In genomic region chr19:55750048-55750447, GRCm38 (mm10) we compare ENCODE assay signal across 14 mouse cellular contexts. TPM values are rescaled to one million over a fixed set of nuclear protein-coding genes. Genes with fewer than 3 reads are reported as not detected.
DNase-seq lines count a peak whose midpoint lies in the region; ATAC-seq lines count a peak whose summit lies in the region.
"Had no signal": no experiment of that assay in that cellular context is flagged by ENCODE, and none has a peak within 500 bp of the region (broad histone marks: within the 10 kb centered on the region; RNA-seq: fewer than 3 reads in every experiment).

No protein-coding gene starts in this region.

- H3K4me1 ChIP-seq in hindbrain, embryonic 11.5 days (replicated peaks; ENCODE audit: control insufficient read depth, insufficient read depth, low read length) = peaks cover 18% of the 10 kb centered on the region
- H3K4me1 ChIP-seq in hindbrain, embryonic 10.5 days (replicated peaks) = peaks cover 91% of the 10 kb centered on the region
- peaks cover 91% of the 10 kb centered on the region for H3K4me1 ChIP-seq in embryonic facial prominence, embryonic 13.5 days
- H3K4me1 ChIP-seq in hindbrain, embryonic 15.5 days (replicated peaks) = peaks cover 44% of the 10 kb centered on the region
- H3K4me1 ChIP-seq in midbrain, embryonic 16.5 days (ENCODE audit: control insufficient read depth, insufficient read depth, low read length) = peaks cover 43% of the 10 kb centered on the region

- no peak overlapping the region for H3K9ac ChIP-seq in hindbrain, embryonic 11.5 days (ENCODE audit: low read depth, low read length)
- H3K9ac ChIP-seq in embryonic facial prominence, embryonic 13.5 days = no peak overlapping the region
- no peak overlapping the region for H3K9ac ChIP-seq in hindbrain, embryonic 15.5 days
- peak overlapping the region; percentile 62 for H3K9ac ChIP-seq in midbrain, embryonic 16.5 days (ENCODE audit: low read depth, low read length)
- H3K9ac ChIP-seq: liver, embryonic 12.5 days had no signal

- no peak for ATAC-seq in hindbrain, embryonic 11.5 days (ENCODE audit: low FRiP score)
- ATAC-seq in embryonic facial prominence, embryonic 13.5 days (ENCODE audit: insufficient number of reproducible peaks, insufficient read depth, low FRiP score, low TSS enrichment, low read depth) = no peak
- 0 out of 2 replicates have a peak, but pooled peaks have one; percentile 34 for ATAC-seq in hindbrain, embryonic 15.5 days (ENCODE audit: low FRiP score, low read depth)
- no peak for ATAC-seq in midbrain, embryonic 16.5 days
- ATAC-seq in megakaryocyte-erythroid progenitor cell, adult 5-6 weeks (replicated peaks; ENCODE audit: low FRiP score, low TSS enrichment, poor library complexity, severe bottlenecking) = no peak
- ATAC-seq: liver, embryonic 12.5 days had no signal

- H3K27me3 ChIP-seq in hindbrain, embryonic 11.5 days (ENCODE audit: control insufficient read depth, insufficient read depth, low read length) = no peaks in the 10 kb centered on the region
- no peaks in the 10 kb centered on the region for H3K27me3 ChIP-seq in hindbrain, embryonic 10.5 days (ENCODE audit: insufficient read depth, poor library complexity, severe bottlenecking)
- no peaks in the 10 kb centered on the region for H3K27me3 ChIP-seq in embryonic facial prominence, embryonic 13.5 days
- peaks cover 37% of the 10 kb centered on the region for H3K27me3 ChIP-seq in hindbrain, embryonic 15.5 days
- no peaks in the 10 kb centered on the region for H3K27me3 ChIP-seq in midbrain, embryonic 16.5 days (ENCODE audit: control insufficient read depth, insufficient read depth, low read depth, low read length)

- H3K4me2 ChIP-seq in hindbrain, embryonic 11.5 days (replicated peaks; ENCODE audit: low read depth, low read length) = no peak overlapping the region; the same call in 1 of the 2 replicates
- peak overlapping the region; percentile 91 for H3K4me2 ChIP-seq in embryonic facial prominence, embryonic 13.5 days
- H3K4me2 ChIP-seq in hindbrain, embryonic 15.5 days = peak overlapping the region; percentile 18; the same call in 1 of the 2 replicates
- peak overlapping the region; percentile 59 for H3K4me2 ChIP-seq in midbrain, embryonic 16.5 days (ENCODE audit: low read length)

- DNase-seq in hindbrain, embryonic 11.5 days (ENCODE audit: low spot score) = peak; percentile 35
- no peak for DNase-seq in hindbrain, embryonic 10.5 days (ENCODE audit: low spot score)
- no peak for DNase-seq in spleen, postnatal 4 days (ENCODE audit: low spot score in 2 of 2)
- no peak for DNase-seq in right cerebral cortex, postnatal 4 days
- DNase-seq: adrenal gland, postnatal 10 days; cerebellum, adult 2 months; gastrocnemius, adult 2 months; kidney, postnatal 4 days; lung, postnatal 4 days had no signal

- no peak overlapping the region for H3K27ac ChIP-seq in hindbrain, embryonic 11.5 days (ENCODE audit: low read depth, low read length)
- H3K27ac ChIP-seq in hindbrain, embryonic 10.5 days = no peak overlapping the region
- peak overlapping the region; percentile 73; the same call in 1 of the 2 replicates for H3K27ac ChIP-seq in embryonic facial prominence, embryonic 13.5 days
- no peak overlapping the region for H3K27ac ChIP-seq in hindbrain, embryonic 15.5 days (replicated peaks)
- peak overlapping the region; percentile 84 for H3K27ac ChIP-seq in midbrain, embryonic 16.5 days (ENCODE audit: low read length)
- H3K27ac ChIP-seq: gastrocnemius, adult 2 months; liver, embryonic 12.5 days had no signal

- H3K9me3 ChIP-seq in hindbrain, embryonic 11.5 days (ENCODE audit: control insufficient read depth, low read length) = no peaks in the 10 kb centered on the region
- H3K9me3 ChIP-seq in hindbrain, embryonic 10.5 days = no peaks in the 10 kb centered on the region
- H3K9me3 ChIP-seq in embryonic facial prominence, embryonic 13.5 days = no peaks in the 10 kb centered on the region
- no peaks in the 10 kb centered on the region for H3K9me3 ChIP-seq in hindbrain, embryonic 15.5 days
- no peaks in the 10 kb centered on the region for H3K9me3 ChIP-seq in midbrain, embryonic 16.5 days (replicated peaks; ENCODE audit: control insufficient read depth, low read length, poor library complexity, severe bottlenecking)
- H3K9me3 ChIP-seq: liver, embryonic 12.5 days had no signal

- no peak overlapping the region for H3K4me3 ChIP-seq in hindbrain, embryonic 11.5 days (ENCODE audit: low read depth, low read length)
- H3K4me3 ChIP-seq in hindbrain, embryonic 10.5 days = no peak overlapping the region
- peak overlapping the region; percentile 28 for H3K4me3 ChIP-seq in embryonic facial prominence, embryonic 13.5 days
- no peak overlapping the region for H3K4me3 ChIP-seq in hindbrain, embryonic 15.5 days
- H3K4me3 ChIP-seq in midbrain, embryonic 16.5 days (ENCODE audit: low read depth, low read length) = peak overlapping the region; percentile 16; the same call in 1 of the 2 replicates
- H3K4me3 ChIP-seq: liver, embryonic 12.5 days had no signal

- H3K36me3 ChIP-seq in hindbrain, embryonic 11.5 days (ENCODE audit: control insufficient read depth, insufficient read depth, low read length) = no peaks in the 10 kb centered on the region
- H3K36me3 ChIP-seq in hindbrain, embryonic 10.5 days = peaks cover 6% of the 10 kb centered on the region; the same call in 1 of the 2 replicates
- H3K36me3 ChIP-seq in embryonic facial prominence, embryonic 13.5 days = no peaks in the 10 kb centered on the region
- no peaks in the 10 kb centered on the region for H3K36me3 ChIP-seq in hindbrain, embryonic 15.5 days
- H3K36me3 ChIP-seq in midbrain, embryonic 16.5 days (ENCODE audit: control insufficient read depth, insufficient read depth, low read length) = no peaks in the 10 kb centered on the region
- H3K36me3 ChIP-seq: liver, embryonic 12.5 days had no signal

- WGBS in hindbrain, embryonic 11.5 days = 29% methylated on average over 13 of the region's 13 CpGs
- 41% methylated on average over 13 of the region's 13 CpGs for WGBS in hindbrain, embryonic 10.5 days
- WGBS in embryonic facial prominence, embryonic 13.5 days = 16% methylated on average over 13 of the region's 13 CpGs
- WGBS in hindbrain, embryonic 15.5 days = 17% methylated on average over 13 of the region's 13 CpGs
- WGBS in midbrain, embryonic 16.5 days = 16% methylated on average over 13 of the region's 13 CpGs

RNA-seq across cellular contexts. Expression of gene Tcf7l2, which starts 8.4 kb away (rescaled TPM):
- polyA plus RNA-seq in hindbrain, embryonic 11.5 days (2014; fragmentation: Nextera tagmentation; extraction: Ambion mirVana) = 57.9 and 76.9 TPM in 2 replicates
- polyA plus RNA-seq in hindbrain, embryonic 10.5 days (2016; fragmentation: Nextera tagmentation; extraction: Ambion mirVana) = 58.6 and 61.0 TPM in 2 replicates
- polyA plus RNA-seq in embryonic facial prominence, embryonic 13.5 days (2015; fragmentation: Nextera tagmentation; extraction: Ambion mirVana) = 142 and 157 TPM in 2 replicates
- polyA plus RNA-seq in hindbrain, embryonic 15.5 days (2015; fragmentation: Nextera tagmentation; extraction: Ambion mirVana) = 31.9 and 97.2 TPM in 2 replicates
- 824 and 1,080 TPM in 2 replicates for polyA plus RNA-seq in midbrain, embryonic 16.5 days (2015; fragmentation: Nextera tagmentation; extraction: Ambion mirVana)
- 4.6 and 6.4 TPM in 2 replicates for total RNA-seq in megakaryocyte-erythroid progenitor cell, adult 5-6 weeks (2014; fragmentation: Nextera tagmentation)
- total RNA-seq in megakaryocyte-erythroid progenitor cell, adult 5-6 weeks (2017) = 0.27 and 1.9 TPM in 2 replicates

Comparison
In these comparisons a context has a peak if more than half of its experiments do, and no peak if none do; other contexts are left out.
1. H3K27ac ChIP-seq: peak in embryonic facial prominence, embryonic 13.5 days (single experiment) and midbrain, embryonic 16.5 days (single experiment); none in hindbrain, embryonic 11.5 days (single experiment), hindbrain, embryonic 10.5 days (single experiment) and hindbrain, embryonic 15.5 days (single experiment).
2. H3K4me3 ChIP-seq: peak in embryonic facial prominence, embryonic 13.5 days (single experiment) and midbrain, embryonic 16.5 days (single experiment); none in hindbrain, embryonic 11.5 days (single experiment), hindbrain, embryonic 10.5 days (single experiment) and hindbrain, embryonic 15.5 days (single experiment).